Mouse (Mus musculus): ENCODE results near the gene Myom1.

Myom1 gene

DNA sequence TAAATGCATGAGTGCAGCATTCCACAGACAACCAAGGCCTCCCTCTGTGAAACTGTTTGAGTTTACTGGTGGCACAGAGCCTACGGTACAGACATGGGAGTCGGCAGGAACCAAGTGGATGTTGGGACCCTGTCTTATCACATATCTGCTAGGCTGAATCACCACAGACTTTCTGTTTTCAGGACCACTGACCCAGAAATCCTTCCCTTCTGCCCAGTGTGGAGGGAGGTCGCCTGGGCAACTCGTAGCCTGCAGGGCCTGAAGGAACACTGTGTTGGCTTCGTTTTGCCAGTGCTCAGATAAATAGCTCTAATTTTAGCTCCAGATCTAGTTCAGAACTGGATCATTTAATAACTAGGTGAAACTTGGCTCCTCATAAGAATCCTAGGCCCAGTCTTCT lies 12.5 kb downstream of the Myom1 start:
- DNase-seq (ENCODE audit: extremely low read depth, low read depth): no peak

DNA sequence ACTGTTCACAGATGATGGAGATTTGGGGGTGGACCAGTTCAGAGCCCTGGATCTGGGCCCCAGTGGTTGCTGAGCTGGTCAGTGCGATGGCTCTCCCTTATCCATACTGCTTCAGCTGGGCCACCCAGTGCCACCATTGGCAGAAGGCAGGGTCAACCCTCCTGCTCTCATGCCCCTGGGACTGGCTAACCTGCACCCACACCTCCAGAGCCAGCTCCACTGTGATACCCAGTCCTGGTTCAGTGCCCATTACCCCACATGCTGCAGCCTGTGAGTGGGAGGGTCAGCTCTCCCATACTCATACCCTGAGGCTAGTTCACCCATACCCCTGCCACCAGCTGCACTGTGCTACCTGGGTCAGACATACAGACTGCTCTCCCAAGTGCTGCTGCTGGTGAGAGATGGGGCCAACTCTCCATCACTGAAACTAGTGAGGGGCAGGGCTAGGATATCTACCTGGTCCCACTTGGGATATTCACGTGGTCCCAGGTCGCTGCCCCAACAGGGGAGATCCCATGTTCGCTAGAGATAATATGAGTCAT lies 15.1 kb downstream of the Myom1 start:
- DNase-seq (ENCODE audit: extremely low read depth, low read depth): no peak

DNA sequence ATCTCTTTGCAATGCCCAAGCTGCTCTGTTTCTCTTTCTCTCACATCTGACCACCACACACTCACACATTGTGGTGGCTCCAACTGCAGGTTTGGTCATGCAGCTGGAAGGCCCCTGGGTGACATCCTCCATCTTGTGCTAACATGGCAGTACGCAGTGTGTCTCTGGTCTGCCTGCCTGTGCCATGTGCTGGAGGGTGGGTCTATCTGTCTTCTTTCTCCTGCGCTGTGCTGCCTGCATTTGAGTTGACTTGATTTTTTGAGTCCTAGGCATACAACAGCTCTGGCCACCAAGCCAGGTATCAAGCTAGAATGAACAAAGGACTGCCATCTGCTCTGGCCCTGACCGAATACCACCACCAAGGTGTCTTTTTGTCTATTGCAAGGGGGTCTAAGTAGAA lies 15.7 kb downstream of the Myom1 start:
- no peak for DNase-seq (ENCODE audit: extremely low read depth, low read depth)

DNA sequence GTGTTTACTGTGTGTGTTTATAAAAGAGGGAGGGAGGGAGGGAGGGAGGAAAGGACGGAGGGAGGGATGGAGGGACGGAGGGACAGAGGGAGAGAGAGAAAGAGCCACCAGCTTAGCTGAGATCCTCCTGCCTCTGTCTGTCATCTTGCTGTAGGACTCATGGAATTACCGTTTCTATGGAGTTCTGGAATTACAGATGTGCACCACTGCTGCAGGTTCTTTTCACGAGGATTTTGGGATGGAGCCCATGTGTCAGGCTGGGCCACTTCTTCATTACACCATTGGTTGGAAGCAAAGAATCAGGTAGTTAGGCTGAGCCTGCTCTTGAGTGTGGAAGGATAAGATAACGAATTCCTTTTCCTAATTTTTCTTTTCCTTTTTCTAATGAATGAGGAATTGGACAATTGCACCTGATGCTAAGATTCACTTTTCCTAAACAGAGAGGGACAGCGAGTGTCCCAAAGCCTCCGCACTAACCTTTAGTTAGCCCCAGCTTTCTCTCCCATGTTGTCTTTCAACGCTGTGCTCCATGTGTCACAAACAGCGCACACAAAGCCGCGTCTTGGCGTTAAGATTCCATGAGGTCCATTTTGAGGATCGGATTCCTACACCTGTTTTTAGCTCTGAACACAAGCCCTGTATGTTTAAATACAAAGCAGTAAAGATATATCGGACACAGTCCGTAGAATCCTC lies 16.3 kb downstream of the Myom1 start:
- no peak for DNase-seq (ENCODE audit: extremely low read depth, low read depth)

DNA sequence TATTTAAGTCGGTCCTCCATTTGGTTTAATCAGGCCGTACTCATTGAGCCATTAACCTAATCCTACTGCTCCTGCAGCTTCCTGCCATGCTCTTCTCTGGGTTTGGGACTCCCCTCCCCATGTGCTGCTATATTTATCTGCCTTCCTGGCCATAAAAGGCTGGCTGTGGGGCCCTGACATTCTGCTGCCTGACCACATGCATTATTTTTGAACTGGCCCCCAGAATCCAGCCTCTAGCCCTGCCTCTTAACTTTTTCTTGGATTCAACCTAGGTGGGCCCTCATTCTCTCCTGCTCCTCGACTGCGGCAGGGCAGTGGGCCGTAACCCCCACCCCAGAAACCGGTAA lies 16.8 kb downstream of the Myom1 start:
- DNase-seq (ENCODE audit: extremely low read depth, low read depth): no peak

DNA sequence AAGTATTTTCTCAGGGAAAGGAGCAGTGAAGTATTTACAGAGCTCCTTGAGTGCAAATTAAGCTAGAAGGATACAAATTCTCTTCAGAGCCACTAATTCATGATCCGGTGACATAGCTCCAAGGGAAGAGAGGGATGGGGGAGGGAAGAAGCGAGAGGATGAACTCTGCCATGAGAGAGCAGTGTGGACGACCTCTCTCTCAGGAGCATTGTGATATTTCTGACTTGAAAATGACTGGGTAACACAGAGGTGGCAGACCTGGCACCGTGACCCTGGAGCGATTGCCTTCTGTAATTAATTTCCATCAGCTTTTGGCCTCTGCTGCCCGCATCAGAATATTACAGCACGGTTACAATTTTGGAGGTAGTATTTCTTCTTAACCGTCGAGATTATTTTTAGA lies 17.4 kb downstream of the Myom1 start:
- no peak for DNase-seq (ENCODE audit: extremely low read depth, low read depth)

DNA sequence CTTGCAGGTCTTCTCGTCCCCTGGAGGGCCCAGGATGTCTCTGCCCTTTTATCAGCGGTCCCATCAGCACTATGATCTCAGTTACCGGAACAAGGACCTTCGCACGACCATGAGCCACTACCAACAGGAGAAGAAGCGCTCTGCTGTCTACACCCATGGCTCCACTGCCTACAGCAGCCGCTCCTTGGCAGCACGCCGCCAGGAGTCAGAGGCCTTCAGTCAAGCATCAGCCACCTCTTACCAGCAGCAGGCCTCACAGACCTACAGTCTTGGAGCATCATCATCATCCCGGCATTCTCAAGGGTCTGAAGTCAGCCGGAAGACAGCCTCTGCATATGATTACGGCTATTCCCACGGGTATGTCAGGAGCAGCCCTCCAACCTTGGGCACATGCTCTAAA lies 20.4 kb downstream of the Myom1 start:
- no peak for DNase-seq (ENCODE audit: extremely low read depth, low read depth)

DNA sequence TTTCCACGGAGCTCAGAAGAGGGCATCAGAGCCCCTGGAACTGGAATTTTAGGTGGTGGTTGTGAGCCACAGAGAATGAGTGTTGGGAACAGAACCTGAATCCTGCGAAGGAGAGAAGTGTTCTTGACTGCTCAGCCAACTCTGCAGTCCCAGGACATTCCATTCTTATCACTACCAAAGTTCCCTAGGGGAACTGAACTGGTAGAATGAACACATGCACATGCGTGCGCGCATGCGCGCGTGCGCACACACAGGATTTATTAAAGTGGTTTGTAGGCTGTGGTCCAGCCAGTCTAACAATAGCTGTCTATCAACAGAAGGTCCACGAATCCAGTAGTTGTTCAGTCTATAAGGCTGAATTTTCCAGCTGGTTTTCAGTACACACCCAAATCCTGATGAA lies 21.6 kb downstream of the Myom1 start:
- DNase-seq (ENCODE audit: extremely low read depth, low read depth): no peak

DNA sequence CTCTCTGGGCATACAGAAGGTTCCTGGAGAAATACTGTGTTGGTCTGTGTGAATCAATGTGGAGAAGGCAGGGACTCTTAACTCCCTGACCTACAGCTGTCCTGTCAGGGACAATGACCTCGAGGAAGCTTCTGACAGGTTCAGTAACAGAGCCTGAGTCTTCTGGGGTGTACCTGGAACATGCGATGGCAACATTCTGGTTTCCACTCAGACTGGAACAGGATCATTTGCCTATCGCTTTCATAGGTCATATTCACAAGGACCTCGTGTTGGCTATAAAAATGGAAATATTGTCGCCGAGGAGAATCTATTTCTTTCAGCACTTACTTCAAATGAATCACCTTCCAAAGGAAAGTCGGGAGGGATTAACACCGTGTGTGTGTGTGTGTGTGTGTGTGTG lies 23.5 kb downstream of the Myom1 start:
- no peak for DNase-seq (ENCODE audit: extremely low read depth, low read depth)

DNA sequence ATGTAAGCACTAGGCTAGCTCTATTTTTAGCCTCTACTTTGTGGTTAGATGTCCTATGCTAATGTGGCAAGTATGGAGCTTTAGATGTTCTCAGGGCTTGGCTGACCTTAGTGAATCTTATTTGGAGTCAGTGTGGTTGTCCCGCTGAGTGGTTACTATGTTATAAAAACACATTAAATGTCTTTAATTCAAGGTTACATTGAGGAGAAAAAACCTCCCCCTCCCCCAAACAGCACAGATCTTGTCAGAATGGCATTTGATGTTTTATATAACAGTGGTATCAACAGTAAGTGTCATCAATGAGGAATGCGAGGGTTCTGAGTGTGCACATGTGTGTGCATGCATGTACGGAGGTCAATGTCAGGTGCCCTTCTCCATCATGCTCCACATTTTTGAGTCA lies 24.8 kb downstream of the Myom1 start:
- DNase-seq (ENCODE audit: extremely low read depth, low read depth): no peak

DNA sequence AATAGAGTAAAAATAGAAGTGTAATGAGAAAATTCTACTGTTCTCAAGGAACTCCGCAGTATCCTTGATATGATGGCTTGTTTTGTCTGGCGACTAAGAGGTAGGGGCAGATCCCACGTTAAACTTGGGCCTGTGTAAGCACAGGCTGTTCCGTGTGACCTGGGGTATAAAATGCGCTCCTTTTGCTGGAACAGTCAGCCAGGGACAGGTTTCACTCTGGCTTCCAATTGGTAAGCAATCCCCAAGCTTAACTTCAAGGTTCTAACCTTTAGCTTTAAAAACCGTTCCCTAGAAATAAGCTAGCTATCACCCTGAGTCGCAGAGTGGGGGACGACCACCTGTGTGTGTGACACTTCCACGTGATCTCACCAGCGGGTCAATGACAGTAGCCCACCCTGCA lies 30.3 kb downstream of the Myom1 start:
- DNase-seq (ENCODE audit: extremely low read depth, low read depth): no peak

DNA sequence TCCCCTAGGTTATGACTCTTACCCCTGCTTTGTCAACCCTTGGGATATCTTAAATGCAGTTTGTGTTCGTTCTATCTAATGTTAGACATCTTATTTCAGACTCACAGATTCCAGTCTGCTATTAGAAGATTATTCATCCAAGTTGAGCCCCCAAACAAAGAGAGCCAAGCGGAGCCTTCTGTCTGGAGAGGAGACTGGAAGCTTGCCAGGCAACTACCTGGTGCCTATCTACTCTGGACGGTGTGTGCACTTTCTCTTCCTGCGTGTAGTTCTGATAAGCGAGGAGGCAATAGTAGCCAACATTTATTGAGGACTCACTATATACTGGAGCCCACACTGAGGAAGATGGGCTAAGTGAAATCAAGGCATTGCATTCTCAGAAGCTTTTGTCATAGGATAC lies 32.0 kb downstream of the Myom1 start:
- no peak for DNase-seq (ENCODE audit: extremely low read depth, low read depth)

DNA sequence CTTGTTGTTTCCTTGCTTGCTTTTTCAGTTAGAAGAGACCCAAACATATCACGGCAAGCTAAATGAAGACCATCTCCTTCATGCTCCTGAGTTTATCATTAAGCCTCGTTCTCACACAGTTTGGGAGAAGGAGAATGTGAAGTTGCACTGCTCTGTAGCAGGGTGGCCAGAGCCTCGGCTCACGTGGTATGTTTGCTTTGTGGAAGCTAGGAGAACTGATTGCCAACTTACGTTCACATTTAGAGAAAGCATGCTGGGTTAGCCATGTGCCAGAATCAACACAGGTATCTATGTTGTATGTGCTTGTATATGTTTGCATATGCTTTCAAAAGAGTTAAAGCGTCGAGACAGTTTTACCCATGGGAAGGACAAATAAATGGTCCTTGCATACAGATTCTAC lies 34.8 kb downstream of the Myom1 start:
- DNase-seq (ENCODE audit: extremely low read depth, low read depth): no peak

DNA sequence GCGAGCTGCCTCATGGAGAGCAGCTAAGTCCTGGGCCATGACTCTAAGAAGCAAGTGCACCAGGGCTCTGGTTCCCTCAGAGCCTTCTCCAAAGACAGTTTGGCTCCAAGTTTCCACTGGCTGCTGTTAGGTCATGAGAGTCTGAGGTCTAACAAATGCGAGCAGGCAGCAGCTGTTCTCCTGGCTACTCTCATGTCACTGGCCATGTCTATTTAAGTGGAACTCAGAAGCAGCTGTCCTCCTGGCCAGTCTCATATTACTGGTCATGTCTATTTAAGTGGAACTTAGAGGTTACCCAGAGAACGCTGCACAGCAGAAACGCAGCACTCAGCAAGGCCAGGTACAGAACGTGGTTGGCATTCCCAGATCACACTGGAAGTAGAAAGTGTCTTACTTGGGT lies 36.4 kb downstream of the Myom1 start:
- no peak for DNase-seq (ENCODE audit: extremely low read depth, low read depth)

DNA sequence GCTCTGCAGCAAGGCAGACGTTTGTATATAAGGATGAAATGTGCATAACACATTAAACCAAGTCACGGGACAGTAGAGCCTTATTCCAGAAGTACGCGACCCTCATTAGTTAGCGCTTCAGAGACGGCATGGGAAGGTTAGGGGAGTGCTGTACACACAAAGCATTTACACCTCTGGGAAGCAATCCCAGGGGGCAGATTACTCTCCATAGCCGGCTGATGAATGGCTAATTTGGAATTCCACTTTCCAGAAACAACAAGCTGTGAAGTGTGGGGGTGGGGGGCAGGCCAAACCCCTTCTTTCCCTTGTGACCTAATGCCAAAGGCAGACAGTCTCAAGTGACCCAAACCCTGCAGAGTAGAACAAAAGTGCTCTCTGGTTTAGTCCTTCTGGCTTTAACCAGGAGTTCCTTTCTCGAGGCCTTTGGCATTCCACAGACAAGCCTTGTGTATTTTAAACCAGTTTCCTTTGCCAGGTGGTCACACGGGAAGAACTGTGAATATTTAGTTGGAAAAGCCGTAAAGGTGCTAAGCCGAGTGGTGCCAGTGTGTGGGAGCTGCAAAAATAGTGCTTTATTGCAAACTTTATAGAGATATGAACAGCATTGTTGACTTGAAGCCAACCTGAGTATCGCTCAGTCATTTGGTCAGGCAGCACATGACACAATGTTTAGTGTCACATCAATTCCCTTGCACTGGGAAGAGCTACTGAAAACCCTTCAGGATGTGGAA lies 37.6 kb downstream of the Myom1 start:
- DNase-seq (ENCODE audit: extremely low read depth, low read depth): no peak

DNA sequence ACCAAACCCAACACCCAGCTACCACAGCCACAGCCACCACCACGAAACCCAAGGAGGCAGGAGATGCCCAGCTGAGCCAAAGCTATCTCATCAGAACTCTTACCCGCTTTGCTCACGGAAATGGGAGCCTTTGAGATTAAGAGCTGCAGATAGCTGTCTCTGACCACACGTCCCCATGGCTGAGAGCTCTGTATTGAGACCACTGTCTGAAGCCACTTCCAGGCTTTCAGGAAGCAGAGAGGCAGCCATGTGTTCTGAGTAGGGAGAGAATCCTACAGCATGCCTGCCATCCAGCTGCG lies 38.1 kb downstream of the Myom1 start:
- no peak for DNase-seq (ENCODE audit: extremely low read depth, low read depth)

DNA sequence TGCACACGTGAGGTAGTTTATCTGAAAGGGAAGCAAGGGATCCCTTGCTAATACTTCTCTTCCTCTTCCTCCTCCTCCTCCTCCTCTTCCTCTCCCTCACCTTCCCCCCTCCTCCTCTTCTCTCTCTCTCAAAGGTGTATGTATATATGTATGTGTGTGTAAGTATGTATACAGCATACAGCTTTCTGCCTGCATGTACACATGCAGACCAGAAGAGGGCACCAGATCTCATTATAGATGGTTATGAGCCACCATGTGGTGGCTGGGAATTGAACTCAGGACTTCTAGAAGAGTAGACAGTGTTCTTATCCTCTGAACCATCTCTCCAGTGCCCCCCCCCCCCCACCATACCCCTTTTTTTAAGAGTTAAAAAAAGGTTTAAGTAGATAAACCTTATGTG lies 40.2 kb downstream of the Myom1 start:
- DNase-seq (ENCODE audit: extremely low read depth, low read depth): no peak

DNA sequence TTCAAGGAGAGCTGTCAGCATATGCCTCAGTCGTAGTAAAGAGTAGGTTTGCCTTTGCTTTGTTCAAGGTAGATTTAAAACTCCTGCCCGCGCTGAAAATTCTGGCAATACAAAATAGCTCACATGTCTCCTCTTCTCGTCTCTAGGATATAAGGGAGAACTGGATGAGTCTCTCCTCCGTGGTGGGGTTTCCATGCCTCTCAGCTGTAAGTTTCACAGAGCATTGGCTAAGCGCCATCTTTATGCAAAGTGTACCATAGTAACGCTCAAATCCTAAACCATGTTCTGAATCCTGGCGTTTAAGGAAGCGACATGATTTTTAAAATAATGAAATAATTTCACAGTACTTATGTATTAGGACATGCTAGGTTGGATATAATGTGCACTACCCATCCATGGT lies 43.2 kb downstream of the Myom1 start:
- DNase-seq (ENCODE audit: extremely low read depth, low read depth): no peak

DNA sequence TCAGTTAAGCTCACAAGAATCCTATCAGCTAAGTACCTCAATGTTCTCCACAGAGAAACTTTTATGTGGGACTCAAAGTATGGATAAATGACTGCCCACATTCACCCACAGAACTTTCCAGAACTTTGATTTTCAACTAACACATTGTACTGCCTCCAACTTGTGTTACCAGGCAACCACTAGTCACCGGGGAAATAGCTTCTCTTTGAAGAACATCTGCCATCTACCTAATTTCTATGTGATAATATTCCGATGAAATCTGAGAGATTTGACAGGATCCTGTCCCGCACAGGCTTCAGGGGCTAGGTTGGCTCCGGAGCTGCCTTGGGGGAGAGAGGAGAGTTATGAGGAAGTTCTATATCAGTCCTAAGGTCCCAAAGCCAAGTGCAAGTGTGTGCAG lies 44.4 kb downstream of the Myom1 start:
- no peak for DNase-seq (ENCODE audit: extremely low read depth, low read depth)

DNA sequence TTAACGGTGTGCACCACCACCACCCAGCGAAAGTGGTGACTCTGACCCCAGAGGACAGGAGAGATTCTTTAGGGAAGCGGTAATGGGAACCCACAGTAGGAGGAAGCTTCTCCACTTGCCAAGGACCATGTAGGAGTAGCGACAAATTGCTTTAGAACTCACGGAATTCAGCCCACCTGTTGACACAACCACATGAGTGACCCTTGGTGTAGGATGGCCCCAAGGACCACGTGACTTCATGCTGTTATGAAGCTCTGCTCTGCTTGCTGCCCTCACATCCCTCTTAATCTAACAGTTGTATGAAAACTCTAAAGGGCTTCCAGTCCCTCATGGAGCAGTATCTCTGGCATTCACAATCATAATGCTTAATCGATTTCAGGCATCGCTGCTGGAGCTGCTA lies 46.9 kb downstream of the Myom1 start:
- no peak for DNase-seq (ENCODE audit: extremely low read depth, low read depth)

DNA sequence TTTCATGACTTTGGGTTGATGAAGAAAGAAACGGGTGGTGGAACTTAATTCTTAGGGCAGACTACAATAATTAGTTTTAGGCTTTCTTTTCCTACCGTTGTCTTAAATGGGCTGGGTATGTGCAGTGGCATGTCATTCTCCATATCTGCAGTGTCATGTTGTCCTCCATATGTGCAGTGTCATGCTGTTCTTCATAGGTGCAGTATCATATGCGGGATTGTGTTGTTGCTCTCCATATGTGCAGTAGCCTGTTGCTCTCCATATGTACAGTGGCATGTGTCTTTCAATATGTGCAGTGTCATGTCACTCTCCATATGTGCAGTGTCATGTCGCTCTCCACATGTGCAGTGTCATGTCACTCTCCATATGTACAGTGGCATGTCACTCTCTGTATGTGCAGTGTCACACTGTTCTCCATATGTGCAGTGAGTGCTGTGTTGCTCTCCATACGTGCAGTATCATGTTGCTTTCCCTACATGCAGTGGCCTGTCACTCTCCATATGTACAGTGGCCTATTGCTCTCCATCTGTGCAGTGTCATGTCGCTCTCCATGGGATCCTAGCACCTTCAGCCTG lies 50.8 kb downstream of the Myom1 start:
- no peak for DNase-seq (ENCODE audit: extremely low read depth, low read depth)

DNA sequence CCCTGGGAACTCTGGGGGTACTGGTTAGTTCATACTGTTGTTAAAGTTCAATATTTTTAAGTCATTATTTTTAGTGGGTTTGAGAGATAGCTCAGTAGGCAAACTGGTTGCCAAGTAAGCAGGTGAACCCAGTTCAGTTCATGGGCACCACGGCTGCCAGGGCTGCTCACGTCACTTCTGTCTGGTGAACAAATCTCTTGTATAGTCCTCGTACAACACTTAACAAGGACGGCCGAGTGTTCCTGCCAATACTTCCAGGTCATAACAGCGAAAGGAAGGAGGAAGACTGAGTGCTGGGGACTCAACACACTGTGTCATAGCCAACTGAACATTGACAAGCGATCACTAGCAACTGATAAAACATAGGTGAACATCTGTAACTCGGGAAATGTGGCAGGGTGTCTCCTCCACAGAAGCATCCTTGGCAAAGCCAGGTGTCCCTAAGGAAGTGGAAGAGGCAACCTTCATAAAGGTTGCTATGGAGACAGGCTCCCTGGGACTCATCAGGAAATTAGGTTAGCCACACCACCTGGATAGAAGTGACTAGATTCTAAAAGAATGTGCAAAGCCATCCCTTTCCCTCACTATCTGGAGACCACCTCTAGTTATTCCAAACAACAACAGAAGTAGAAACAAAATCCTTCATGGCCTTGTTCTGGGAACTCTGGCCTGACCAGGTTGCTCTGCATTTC lies 52.9 kb downstream of the Myom1 start:
- DNase-seq (ENCODE audit: extremely low read depth, low read depth): no peak
